Mouse (Mus musculus) brain, embryonic 14.5 days (tissue): ENCODE data around the gene Zc3h18.

Experiments used
- CTCF ChIP-seq: fragments of 200-500 bp; IDR thresholded peaks from 2 replicates; pipeline ENCODE4 v1.5.1; 2012; ENCODE audit warnings: inconsistent platforms, mild to moderate bottlenecking, moderate library complexity, borderline replicate concordance; ENCODE audit not compliant: insufficient read depth, insufficient read length; ENCODE audit errors: extremely low read depth
- POLR2A ChIP-seq: fragments of 200-500 bp; IDR thresholded peaks from 2 replicates; pipeline ENCODE4 v1.6.1; 2012; ENCODE audit warnings: mild to moderate bottlenecking, inconsistent platforms, borderline replicate concordance; ENCODE audit not compliant: poor library complexity, insufficient read depth, insufficient read length, severe bottlenecking; ENCODE audit errors: extremely low read depth

DNA sequence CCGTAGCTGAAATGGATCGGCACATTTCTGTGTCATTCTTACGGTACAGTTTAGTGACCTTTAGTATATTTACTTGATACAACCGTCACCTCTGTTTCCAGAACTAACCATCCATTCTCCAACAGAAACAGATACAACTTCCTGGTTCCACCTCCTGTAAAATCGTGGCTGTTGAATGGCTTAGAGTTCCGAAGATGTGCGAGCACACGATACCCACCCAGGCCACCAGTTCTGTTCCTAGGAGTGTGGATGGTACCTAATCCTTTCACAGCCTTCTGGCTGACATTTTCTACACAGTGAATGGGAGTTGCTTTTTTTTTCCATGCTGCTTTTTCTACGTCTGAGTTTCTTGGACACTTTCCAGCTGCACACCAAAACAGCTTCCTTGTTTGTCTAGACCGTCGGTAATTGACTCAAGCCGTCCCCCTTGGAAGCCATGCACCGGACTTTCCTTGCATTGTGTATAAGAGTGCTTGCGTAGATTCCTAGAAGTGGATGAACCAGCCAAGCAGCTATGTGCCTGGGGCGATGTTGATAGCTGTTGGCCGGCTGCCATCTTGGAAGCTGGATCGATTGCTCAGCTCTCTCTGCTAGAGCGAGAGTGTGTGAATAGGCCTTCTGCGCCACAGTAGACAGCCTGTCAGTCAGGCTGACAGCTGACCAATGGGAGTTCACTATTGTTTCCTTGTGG lies 67.8 kb downstream of the Zc3h18 start:
- TF ChIP-seq CTCF (no peak), POLR2A (peak; percentile 19; the same call in 1 of the 2 replicates)
